Mouse (Mus musculus): ENCODE results near the gene Cd4.
"Not testable (repeated sequence)": the region's sequence is repeated elsewhere in the genome, so short reads cannot be mapped to it uniquely, and the experiment has no call there.

Cd4 gene

DNA sequence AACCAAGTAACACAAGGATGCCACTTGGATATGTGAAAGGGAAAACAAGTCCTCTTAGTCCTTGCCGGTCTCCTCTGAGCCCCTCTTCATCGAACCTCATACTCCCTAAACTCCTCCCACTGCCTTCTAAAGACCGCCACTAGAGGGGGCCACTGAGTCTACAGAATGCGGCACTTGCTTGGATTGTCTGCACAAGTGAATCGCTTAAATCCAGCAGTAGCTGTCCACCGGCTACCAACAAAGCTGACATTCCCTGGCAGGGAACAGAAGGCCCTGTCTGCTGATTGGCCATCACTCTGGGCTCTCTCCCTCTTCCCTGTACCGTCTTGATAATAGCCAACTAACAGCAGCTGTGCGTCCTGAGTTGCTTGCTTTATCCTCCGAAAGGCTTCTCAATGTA, 40.7 kb downstream of the Cd4 start:
- DNase-seq (ENCODE audit: low spot score) = peak; percentile 94

DNA sequence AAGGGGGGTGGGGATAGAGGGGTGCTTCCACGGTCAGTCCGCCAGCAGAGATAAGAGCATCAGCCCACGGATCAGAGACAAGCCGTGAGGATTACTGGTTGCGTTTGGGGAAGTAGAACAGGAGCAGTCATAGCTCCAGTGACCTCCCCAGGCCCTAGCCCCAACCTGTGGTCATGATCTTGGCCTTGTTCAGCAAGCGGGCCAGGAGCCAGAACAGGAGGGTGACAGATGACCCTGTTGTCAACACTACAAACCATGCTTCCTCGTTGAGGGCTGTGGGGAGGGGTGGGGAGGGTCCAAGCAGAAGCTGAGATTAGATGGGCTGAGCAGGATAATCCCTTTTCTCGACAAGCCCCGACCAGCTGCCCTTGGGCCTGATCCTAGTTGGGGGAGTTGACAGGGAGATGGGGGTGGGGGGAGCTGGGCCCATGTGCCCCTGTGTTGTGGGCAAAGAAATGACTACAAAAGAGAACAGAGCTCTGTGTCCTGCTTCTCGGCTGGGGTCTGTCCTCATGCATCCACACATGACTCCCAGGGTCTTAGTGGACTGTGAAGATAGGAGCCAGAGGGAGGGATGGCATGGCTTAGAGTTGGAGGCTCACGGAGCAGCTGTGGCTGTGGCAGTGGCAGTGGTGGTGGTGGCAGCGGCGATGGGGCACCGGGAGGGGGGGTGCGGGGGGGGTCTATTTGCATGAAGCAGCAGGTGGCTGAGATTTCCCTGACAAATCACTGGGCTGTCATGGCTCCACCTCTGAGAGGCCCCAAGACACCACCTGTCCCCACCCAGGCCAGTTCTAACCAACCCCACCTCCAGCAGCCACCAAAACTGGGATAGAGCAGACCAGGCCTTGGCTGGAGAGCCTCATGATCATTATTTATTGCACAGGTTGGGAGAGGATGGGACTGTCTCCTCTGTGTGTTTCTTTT, 47.5 kb downstream of the Cd4 start, which contains the start of gene Gnb3:
TSS of gene Gnb3 (minus strand) at position 35 of the 927 bp plus-strand sequence.
- no peak for DNase-seq (ENCODE audit: low spot score)

DNA sequence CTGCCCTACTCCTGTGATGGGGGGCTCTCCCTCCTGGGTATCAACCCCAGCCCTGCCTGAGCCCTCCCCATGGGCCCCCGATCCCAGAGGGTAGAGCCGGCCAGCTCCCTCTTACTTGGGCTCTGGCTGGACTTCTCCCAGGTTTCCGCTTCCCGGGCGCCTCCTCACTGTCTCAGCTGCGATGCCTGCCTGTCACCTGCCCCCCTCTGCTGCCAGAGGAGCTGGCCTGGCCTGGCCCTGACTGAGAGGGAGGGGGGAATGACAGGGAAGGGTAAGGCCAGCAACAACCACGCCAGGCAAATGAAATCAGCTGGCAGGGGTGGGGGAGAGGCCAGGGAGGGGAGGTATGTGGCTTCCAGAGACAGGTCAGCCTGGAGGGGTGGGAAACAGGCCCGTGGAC, 48.2 kb downstream of the Cd4 start:
- DNase-seq (ENCODE audit: low spot score) = no peak

DNA sequence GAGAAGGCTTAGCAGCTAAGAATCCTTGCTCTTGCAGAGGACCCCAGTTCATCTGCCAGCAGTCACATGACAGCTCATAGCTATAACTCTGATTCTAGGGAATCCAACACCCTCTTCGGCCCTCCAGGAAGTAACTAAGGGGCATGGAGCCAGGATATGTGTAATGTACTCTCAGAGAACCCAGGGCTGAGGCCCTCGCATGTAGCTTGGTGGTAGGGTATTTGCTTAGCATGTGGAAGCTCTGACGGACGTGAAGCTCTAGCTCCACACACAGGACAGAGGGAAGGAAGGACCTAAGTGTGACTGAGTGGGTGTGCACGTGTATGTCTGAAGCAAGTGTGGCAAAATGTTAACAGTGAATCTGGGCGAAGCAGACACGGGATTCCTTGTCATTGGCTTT, 51.6 kb downstream of the Cd4 start:
- no peak for DNase-seq (ENCODE audit: low spot score)

DNA sequence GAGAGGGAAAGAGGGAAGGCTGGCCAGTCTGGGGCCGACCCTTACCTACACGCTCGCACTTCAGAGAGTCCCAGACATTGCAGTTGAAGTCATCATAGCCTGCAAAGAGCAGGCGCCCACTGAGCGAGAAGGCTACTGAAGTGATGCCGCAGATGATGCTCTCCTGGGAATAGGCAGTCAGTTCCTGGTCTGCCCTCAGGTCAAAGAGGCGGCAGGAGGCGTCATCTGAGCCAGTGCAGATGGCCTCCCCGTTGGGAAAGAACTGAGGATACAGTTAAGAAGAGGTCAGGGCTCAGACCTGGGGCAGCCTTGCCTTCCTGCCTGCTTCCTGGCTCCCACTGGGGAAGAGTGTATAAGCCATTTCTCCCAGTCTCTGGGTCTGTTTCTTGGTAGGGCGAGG, 52.5 kb downstream of the Cd4 start:
- no peak for DNase-seq (ENCODE audit: low spot score)

DNA sequence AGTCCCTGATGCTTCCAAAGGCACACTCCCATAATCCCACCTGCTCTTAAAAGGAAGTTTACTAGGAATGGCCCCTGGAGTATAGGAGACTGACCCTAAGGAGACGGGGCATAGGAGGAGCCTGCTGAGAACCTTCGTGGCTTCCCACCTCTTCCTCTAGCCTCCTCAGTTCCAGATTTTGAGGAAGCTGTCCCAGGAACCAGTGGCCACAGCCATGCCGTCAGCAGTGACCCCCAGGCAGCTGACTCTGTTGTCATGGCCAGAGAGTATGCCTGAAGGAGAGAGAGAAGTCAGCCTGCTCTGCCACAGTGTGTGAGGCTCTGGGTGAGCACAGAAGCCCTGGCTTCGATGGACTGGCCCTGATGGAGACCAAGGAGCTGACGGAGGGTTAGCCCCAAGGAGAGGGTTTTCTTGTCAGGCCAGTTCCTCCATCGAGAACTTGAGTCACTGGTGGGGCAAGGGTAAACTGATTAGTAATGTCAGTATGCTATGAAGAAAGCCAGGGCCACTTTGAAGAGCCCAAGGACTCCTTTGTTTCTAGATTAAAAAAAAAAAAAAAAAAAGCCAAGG, 53.4 kb downstream of the Cd4 start:
- DNase-seq (ENCODE audit: low spot score) = no peak

DNA sequence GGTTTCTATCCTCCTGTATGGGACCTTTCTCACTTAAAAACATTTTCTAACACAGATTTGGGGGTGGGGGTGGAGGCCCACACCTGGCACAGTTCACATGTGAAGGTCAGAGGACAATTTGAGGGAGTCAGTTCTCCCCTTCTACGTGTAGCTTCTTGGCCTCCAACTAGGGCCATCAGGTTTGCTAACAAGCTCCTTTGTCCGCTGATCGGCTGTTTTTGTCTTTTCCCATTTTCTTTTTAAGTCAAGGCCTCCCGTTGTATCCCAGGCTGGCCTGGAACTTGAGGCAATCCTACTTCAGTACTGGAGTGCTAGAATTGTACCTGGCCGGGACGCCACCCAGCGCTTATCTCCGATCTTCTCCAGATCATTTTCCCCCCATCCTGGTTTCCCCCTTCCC, 56.4 kb downstream of the Cd4 start:
- no peak for DNase-seq (ENCODE audit: low spot score)

DNA sequence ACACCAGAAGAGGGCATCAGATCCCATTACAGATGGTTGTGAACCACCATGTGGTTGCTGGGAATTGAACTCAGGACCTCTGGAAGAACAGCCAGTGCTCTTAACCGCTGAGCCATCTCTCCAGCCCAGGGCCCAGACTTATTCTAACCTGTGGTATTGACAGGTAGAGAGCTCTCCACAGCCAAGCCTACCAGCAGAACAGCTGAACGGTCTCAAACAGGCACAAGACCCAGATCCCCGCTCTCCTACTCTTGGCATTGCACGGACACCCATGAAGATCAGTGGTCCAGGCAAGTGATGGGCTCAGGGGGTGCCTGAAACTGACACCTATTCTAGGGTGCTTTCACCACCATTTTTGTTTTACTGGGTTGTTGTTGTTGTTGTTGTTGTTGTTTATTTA, 56.8 kb downstream of the Cd4 start:
- DNase-seq (ENCODE audit: low spot score) = not testable (repeated sequence)

DNA sequence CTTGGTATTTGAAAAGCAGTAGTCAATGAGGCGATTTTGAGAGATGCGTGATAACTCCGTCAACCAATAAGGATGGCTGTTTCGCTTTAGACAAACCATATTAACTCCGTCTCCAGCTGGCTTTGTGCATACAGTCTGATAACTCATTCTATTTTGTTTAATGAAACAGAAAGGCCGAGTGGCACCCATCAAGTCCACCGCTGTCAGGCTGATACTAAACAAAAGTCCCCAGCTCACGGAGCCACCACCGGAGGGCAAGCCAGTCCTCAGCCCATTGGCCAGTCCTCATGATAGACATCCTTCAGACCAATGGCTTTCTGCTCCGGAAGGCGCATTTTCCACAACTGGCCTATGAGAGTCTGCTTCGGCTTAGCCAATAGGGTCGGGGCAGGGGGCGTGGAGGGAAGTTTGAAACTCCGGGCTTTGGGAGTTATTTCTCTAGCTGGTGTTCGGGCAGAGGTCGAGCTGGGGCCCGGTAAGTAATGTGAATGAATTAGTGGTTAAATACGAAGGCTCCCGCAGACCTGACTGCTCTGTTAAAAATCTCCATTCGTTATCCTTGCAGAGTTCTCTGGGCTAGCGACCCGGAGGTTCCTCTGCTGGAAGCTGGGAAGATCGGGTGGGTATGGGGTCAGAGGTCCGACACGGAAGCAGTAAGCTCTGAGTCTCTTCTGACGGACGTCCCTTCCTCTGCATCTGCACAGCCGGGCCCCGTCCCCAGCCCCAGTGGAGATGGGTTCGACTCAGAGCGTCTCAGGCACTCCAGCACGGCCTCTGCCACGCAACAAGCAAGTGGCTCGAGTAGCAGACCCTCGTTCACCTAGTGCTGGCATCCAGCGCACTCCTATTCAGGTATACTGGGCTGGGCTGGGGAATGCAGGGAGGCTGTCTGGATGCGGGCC, 58.0 kb downstream of the Cd4 start:
- peak; percentile 91 for DNase-seq (ENCODE audit: low spot score)

DNA sequence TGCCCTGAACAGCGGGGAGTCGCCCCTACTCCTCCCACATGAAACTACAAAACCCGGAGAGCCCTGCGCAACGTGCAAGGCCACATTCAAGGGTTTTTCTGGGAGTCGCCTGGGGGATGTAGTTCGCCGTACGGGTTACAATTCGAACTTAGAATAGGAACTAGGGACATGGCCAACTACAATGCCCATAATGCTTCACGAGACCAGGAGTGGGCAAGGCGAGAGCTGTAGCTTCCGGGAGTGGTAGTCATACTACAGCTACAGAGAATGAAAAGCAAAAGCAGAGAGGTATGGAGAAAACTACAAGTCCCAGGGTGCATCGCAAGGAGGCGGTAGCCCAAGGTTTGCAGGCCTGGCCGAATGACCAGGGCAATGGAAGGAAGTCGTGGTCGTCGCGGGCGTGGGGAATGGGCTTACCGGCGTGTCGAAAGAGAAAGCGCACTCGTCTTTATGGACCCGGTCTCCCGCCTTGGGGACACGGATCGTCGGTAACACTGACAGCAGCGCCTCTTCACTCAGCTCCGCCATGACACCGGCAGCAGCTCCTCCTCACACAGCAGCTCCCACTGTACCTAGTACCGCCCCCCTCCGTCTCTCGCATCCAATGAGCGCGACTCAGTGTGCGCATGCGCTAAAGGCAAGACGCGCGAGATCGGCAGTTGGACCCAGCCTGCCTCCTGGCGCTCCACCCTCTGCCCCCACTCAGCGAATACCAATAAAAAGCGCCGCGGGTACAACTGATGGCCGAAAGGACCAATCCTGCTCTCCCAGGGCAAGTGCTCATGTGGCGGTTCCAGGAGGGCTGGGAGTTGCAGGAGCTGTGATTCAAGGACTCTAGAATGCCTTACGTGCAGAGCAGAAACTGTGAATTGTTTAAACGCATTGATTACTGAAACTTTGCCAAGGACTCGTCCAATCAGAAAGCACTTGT, 58.9 kb downstream of the Cd4 start, which contains the start of the genes Usp5 and Cdca3:
TSS of gene Usp5 (minus strand) at position 617 of the 931 bp plus-strand sequence.
TSS of gene Cdca3 (plus strand) at position 680 of the 931 bp plus-strand sequence.
- DNase-seq (ENCODE audit: low spot score) = peak; percentile 98

DNA sequence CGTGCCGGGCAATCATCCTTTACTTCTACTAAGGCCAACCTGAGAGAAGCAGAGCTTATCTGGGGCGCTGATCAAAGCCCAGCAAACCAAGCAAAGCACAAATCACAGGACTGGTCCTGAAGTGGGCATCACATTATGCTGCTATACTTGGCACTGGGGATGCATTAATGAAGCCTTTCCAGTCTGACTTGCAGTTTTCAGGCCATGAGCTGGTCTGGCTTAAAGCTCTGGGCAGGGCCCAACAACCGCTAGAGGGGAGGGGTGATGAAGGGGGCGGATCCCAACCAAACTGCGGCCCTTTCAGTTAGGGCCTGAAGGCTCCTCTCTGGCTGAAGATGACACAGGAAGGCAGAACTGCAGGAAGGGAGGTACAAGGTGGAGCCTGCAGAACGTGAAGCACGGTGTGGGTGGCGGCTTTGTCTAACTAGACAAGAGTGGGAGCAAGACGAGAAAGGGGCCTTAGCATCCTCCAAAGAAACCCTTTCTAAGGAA, 59.9 kb downstream of the Cd4 start:
- no peak for DNase-seq (ENCODE audit: low spot score)

DNA sequence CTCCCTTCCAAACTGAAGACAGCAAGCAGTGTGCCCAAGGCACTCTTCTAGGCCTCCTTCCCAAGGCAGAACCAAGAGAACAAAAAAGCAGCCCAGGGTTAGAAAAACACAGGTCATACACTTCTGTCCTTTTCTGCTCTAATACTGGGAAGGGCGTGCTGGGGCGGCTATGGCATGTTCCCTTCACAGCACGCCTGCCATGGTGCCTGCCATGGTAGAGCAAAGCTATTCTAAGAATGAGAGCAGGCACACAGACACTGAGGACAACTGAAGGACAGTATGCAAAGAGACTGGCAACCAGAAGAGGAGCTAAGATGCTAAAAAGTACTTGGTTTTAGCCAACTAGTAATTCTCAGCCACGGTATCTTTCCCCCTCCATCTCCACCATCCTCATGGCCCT, 66.0 kb downstream of the Cd4 start:
- no peak for DNase-seq (ENCODE audit: low spot score)

DNA sequence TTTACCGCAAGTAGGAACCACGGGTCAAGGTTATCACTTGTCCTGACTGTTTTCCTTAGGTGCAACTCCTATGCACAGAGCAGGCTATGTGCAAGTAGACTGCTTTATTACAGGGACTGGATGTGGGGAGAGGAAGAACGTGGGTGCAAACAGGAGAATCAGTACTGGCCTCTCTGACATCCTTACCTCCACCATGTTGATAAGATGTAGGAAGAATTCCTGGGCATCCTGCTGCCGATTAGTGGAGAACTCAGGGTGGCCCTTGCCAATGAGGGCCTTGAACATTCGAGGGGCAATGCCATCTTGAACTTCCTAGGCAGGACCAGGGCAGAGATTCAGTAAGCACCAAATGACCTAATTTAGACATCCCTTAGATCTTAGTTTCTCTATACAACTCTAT, 67.1 kb downstream of the Cd4 start:
- no peak for DNase-seq (ENCODE audit: low spot score)

DNA sequence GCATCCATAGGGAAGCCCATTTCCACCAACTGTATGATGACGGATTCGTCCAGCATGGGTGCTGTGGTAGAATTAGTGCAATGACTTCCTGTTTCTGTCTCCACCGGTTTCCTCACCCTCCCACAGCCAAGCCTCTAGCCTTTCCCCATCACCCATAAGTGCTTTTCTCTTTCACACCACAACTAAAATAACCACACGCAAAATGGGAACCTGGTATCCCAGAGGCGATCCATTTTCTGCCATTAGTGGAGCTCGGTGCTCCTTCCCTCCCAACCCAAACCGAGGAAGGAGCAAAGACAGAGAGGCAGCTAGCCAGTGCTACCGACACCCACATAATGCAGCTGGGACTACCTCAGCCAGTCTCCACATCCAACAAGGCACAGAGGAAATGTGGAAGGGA, 70.0 kb downstream of the Cd4 start:
- no peak for DNase-seq (ENCODE audit: low spot score)

DNA sequence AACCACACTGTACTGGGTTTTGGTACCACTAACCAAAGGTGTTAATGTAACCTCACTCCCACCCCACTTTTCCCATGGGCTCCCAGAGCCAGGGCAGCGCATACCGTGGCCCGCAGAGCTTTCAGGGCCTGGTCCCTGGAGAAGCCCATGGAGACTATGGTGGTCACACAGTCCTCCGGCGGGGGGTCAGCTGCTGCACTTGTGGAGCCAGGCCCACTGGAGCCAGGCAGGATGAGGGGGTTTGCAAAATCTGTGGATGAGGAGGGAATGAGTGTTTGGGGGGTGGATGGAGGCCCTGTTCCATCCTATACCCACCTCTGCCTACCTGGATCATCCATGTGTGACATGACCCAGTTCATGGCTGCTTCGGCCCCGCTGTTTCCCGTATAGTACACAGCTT, 70.5 kb downstream of the Cd4 start:
- DNase-seq (ENCODE audit: low spot score) = no peak

DNA sequence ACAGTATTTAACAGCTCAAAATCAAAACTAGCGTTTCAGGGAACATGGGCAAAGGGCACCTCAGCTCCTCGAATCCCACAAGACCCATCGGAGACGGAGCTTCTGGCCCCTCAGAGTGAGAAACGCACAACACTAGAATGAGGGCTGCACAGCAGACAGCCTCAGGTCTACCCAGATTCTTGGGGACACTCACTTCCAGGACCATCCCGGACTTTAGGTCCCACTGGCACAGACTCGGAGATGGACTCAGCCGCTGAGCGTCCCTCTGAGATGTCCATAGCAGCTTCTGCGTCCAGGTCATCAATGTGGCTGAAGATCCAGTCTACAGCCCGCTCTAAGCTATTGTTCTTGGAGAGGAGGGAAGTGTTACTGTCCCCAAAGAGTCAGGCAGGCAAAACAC, 70.9 kb downstream of the Cd4 start:
- no peak for DNase-seq (ENCODE audit: low spot score)

DNA sequence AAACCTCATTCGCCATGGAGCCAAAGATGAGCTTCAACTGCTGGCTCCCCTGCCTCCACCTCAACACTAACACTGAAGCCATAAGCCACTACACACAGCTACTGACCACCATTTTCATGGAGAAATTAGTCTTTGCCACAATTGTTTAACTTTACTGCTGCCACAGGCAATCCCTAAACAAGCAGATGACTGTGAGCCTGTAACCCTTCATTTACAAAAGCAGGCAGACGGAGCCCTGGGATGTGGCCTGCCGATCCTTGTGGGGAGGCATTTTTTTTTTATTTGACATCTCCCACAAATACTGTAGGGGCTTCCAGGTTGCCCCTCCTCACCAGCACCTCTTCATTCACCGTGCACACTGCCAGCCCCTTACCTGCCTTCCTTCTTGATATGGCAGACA, 71.4 kb downstream of the Cd4 start:
- no peak for DNase-seq (ENCODE audit: low spot score)

DNA sequence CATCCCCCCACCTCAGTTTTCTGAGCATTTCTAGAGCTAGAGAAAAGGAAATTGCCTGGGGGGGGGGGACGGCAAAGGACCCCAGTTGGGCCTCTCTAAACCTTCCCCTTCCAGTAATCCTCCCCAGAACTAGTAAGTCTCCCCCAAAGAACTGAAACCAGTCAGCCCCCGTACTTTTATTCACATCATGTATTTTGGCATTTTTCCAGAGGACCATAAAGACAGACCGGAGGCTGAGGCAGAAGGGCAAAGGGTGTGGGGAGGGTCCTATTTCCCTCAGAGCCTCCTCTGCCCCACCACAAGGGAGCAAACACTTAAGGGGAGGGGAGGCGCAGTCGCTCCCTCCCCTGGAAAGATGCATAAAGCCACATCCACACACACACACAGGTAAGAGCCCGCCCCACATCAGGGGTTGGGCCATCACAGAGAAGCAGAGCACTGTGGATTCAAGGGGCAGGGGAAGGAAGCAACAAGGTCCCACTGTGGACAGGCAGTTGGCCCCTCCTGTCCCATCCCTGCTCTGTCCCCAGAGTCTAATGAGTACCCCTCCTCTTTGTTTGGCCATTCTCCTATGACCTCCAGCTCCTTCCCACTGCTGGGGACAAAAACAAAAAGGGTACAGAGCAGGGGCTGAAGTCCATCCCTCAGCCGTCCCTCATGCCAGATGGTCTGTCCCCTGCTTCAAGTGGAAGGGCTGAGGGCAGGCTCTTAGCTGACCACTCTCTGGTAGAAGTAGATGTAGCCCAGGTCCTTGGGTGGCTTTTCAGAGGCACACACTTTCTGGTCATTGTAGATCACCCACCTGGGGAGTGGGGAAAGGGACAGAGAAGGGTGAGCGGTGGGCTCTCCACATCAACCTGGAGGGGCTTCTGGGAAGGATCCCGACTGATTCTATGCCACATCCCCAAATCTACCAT, 72.9 kb downstream of the Cd4 start:
- DNase-seq (ENCODE audit: low spot score) = no peak

All from layer of hippocampus, adult 9-10 months (tissue).